Mouse (Mus musculus): ENCODE results near the gene Ap2s1. TPM values are rescaled to one million over a fixed set of nuclear protein-coding genes. Genes with fewer than 3 reads are reported as not detected.

The Ap2s1 gene
- polyA plus RNA-seq, 1 experiment from 2014 or later = 243 TPM

- ATAC-seq (ENCODE audit: low FRiP score, low read depth) = no peak
These were observed 20.8 kb downstream of the Ap2s1 start for GRCm38 (mm10) chr7:16758872-16759574.

GRCm38 (mm10) chr7:16760292-16760691 is 22.1 kb downstream of the Ap2s1 start:
- Histone ChIP-seq H3K4me2 (replicated peaks) (no peak overlapping the region), H3K36me3 (no peaks in the 10 kb centered on the region), H3K27me3 (no peaks in the 10 kb centered on the region), H3K27ac (peak overlapping the region; percentile 39; the same call in 1 of the 2 replicates), H3K4me3 (no peak overlapping the region), H3K9ac (no peak overlapping the region), H3K9me3 (no peaks in the 10 kb centered on the region), H3K4me1 (peaks cover 16% of the 10 kb centered on the region)
- peak; percentile 24; the same call in 1 of the 2 replicates for ATAC-seq (ENCODE audit: low FRiP score, low read depth)
- WGBS = 19% methylated on average over 8 of the region's 8 CpGs

More at GRCm38 (mm10) chr7:16758872-16759574, 20.8 kb downstream of the Ap2s1 start:
- 77% methylated on average over 10 of the region's 11 CpGs for WGBS
- Histone ChIP-seq H3K9me3 (no peaks in the 10 kb centered on the region), H3K4me1 (peaks cover 16% of the 10 kb centered on the region), H3K4me2 (replicated peaks) (no peak overlapping the region), H3K4me3 (no peak overlapping the region), H3K27ac (no peak overlapping the region), H3K9ac (no peak overlapping the region), H3K36me3 (no peaks in the 10 kb centered on the region), H3K27me3 (no peaks in the 10 kb centered on the region)

DNA sequence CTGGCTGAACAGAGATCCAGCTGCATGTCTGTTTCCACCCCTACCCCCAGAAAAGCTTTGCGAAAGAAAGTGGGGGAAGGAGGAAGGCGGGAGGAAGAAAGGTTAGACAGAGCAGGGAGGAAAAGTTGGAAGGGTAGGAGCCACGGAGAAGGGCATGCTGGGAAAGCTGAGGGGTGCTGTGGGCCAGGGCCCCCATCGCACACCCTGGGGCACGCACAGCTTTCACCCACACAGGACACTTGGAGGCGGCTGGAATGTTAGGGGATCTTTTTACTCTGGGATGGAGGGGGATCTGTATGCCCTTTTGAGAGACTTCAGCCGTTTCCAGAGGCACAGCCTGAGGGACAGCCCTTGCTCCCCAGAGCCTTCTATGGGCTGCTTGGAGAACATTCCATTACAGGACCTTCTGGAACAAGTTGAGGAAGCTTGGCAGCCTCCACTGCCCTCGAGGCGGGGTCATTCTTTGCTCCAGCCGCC is 22.8 kb downstream of the Ap2s1 start:
- Histone ChIP-seq H3K36me3 (no peaks in the 10 kb centered on the region), H3K9ac (0 out of 2 replicates have a peak overlapping the region, but pooled peaks have one; percentile 5), H3K4me3 (no peak overlapping the region), H3K9me3 (no peaks in the 10 kb centered on the region), H3K4me1 (peaks cover 16% of the 10 kb centered on the region), H3K27me3 (no peaks in the 10 kb centered on the region), H3K27ac (peak overlapping the region; percentile 79), H3K4me2 (replicated peaks) (peak overlapping the region; percentile 35)
- WGBS = 27% methylated on average over 10 of the region's 10 CpGs
- ATAC-seq (ENCODE audit: low FRiP score, low read depth) = peak; percentile 41; the same call in 1 of the 2 replicates

DNA sequence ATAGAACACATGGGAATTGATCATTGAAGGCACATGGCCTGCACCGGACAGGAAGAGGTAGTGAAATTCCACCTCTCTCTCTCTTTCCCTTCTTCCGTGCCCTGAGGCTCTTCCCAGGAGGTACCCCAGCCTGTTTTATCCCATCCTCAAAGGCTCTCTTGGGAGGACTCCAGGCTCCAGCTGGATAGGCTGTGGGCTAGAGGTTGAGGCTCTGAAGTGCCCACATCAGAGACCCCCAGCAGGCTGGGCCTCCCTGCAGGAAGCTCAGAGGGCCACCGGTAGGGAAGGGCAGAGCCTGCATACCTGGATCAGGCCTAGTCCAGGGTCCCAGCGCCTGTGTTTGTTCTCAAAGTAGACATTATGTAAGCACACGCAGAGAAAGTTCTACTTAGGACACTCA is 23.4 kb downstream of the Ap2s1 start:
- H3K36me3 ChIP-seq = no peaks in the 10 kb centered on the region
- H3K4me1 ChIP-seq = peaks cover 22% of the 10 kb centered on the region
- no peaks in the 10 kb centered on the region for H3K27me3 ChIP-seq
- H3K27ac ChIP-seq = peak overlapping the region; percentile 69; the same call in 1 of the 2 replicates
- ATAC-seq (ENCODE audit: low FRiP score, low read depth) = no peak
- H3K4me2 ChIP-seq (replicated peaks) = 0 out of 2 replicates have a peak overlapping the region, but pooled peaks have one; percentile 19
- H3K4me3 ChIP-seq = no peak overlapping the region
- H3K9me3 ChIP-seq = no peaks in the 10 kb centered on the region
- WGBS = 19% methylated on average over 5 of the region's 5 CpGs
- H3K9ac ChIP-seq = no peak overlapping the region

- Histone ChIP-seq H3K4me1 (peaks cover 24% of the 10 kb centered on the region), H3K27me3 (no peaks in the 10 kb centered on the region)
- ATAC-seq (ENCODE audit: low FRiP score, low read depth) = no peak
These were observed 25.4 kb downstream of the Ap2s1 start for GRCm38 (mm10) chr7:16763463-16764218.

GRCm38 (mm10) chr7:16766443-16766842 is 28.2 kb downstream of the Ap2s1 start:
- Histone ChIP-seq H3K27me3 (no peaks in the 10 kb centered on the region), H3K4me3 (no peak overlapping the region), H3K9ac (no peak overlapping the region), H3K4me2 (replicated peaks) (no peak overlapping the region), H3K27ac (no peak overlapping the region), H3K9me3 (0 out of 2 replicates have a peak, but pooled peaks cover 7% of the 10 kb centered on the region), H3K4me1 (peaks cover 13% of the 10 kb centered on the region), H3K36me3 (no peaks in the 10 kb centered on the region)
- no peak for ATAC-seq (ENCODE audit: low FRiP score, low read depth)
- WGBS = 42% methylated on average over 2 of the region's 2 CpGs

More at GRCm38 (mm10) chr7:16763463-16764218, 25.4 kb downstream of the Ap2s1 start:
- Histone ChIP-seq H3K4me3 (no peak overlapping the region), H3K9me3 (no peaks in the 10 kb centered on the region), H3K9ac (no peak overlapping the region), H3K27ac (no peak overlapping the region), H3K36me3 (no peaks in the 10 kb centered on the region), H3K4me2 (replicated peaks) (no peak overlapping the region)
- 84% methylated on average over 7 of the region's 7 CpGs for WGBS

DNA sequence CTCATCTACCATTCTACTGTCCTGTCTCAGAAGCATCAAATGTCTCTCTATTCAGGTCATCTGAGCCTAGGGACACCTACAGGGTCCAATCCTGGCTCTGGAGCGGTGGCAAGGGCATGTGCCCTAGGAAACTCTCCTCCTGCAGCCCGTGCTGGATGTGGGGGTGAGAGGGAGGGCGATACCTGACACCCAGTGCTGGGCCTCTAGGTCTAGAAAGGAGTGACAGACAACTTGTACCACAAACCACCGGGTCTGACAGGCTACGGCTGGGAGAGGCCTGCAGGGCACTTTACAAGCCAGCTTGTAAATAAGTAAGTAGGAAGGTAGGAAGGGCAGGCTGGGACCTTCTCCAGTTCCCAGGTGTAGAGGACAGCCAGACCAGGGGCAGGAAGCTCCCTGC is 37.7 kb downstream of the Ap2s1 start:
- Histone ChIP-seq H3K27me3 (no peaks in the 10 kb centered on the region), H3K4me2 (replicated peaks) (no peak overlapping the region), H3K27ac (no peak overlapping the region), H3K36me3 (no peaks in the 10 kb centered on the region), H3K9me3 (no peaks in the 10 kb centered on the region), H3K4me1 (no peaks in the 10 kb centered on the region), H3K4me3 (no peak overlapping the region), H3K9ac (0 out of 2 replicates have a peak overlapping the region, but pooled peaks have one; percentile 8)
- 23% methylated on average over 5 of the region's 5 CpGs for WGBS
- ATAC-seq (ENCODE audit: low FRiP score, low read depth) = no peak

- Histone ChIP-seq H3K36me3 (no peaks in the 10 kb centered on the region), H3K4me2 (replicated peaks) (no peak overlapping the region), H3K4me1 (peaks cover 28% of the 10 kb centered on the region), H3K9ac (no peak overlapping the region), H3K4me3 (no peak overlapping the region), H3K27ac (no peak overlapping the region), H3K9me3 (no peaks in the 10 kb centered on the region), H3K27me3 (no peaks in the 10 kb centered on the region)
- 73% methylated on average over 5 of the region's 5 CpGs for WGBS
- no peak for ATAC-seq (ENCODE audit: low FRiP score, low read depth)
These were observed 41.9 kb downstream of the Ap2s1 start for GRCm38 (mm10) chr7:16780076-16780475.

DNA sequence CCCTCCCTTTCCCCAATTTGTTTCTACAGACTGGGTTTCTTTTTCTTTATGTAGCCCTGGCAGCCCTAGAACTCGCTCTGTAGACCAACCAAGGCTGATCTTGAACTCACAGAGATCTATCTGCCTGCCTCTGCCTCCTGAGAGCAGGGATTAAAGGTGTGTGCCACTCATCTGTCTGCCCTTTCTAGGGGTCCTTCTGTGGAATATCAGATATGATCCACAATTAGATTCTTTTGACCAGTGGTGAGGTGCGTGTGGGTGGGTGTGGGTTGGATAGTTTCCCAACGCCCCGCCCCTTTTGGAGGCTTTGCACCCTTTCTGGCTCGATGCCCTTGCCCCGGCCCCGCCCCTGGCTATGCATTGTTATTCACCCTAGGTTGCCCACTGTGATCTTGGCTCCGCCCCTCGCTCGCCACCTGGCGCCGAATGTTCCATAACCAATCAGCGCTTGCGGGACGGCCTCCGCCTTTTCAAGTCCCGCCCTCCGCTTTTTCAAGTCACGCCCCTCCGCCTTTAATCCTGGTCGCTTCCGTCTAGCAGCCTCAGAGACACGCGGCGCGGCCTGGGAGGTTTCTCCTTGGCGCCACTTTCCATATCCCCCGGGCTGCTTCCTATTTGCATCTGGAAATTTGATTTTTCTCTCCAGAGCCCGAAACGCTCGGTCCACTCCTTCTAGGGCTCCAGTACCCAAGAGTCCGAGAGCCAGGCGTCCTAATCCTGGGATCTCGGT is 42.8 kb downstream of the Ap2s1 start, which contains the start of gene Slc1a5:
TSS of gene Slc1a5 (plus strand) at position 516 of the 730 bp plus-strand sequence.
- no peaks in the 10 kb centered on the region for H3K36me3 ChIP-seq
- H3K4me3 ChIP-seq = peak within 1 kb of the TSS; percentile 67
- H3K27me3 ChIP-seq = no peaks in the 10 kb centered on the region
- peaks cover 30% of the 10 kb centered on the region for H3K4me1 ChIP-seq
- peak; percentile 85 for ATAC-seq (ENCODE audit: low FRiP score, low read depth)
- no peaks in the 10 kb centered on the region for H3K9me3 ChIP-seq
- H3K27ac ChIP-seq = peak within 1 kb of the TSS; percentile 16; the same call in 1 of the 2 replicates
- H3K9ac ChIP-seq = peak within 1 kb of the TSS; percentile 82
- H3K4me2 ChIP-seq (replicated peaks) = peak within 1 kb of the TSS; percentile 100
- 3% methylated on average over 34 of the region's 34 CpGs for WGBS

GRCm38 (mm10) chr7:16781555-16781815 is 43.3 kb downstream of the Ap2s1 start:
- Histone ChIP-seq H3K9ac (peak overlapping the region; percentile 82), H3K27ac (peak overlapping the region; percentile 16; the same call in 1 of the 2 replicates), H3K4me3 (peak overlapping the region; percentile 67), H3K36me3 (peaks cover 3% of the 10 kb centered on the region), H3K4me2 (replicated peaks) (peak overlapping the region; percentile 100), H3K27me3 (no peaks in the 10 kb centered on the region), H3K9me3 (no peaks in the 10 kb centered on the region), H3K4me1 (peaks cover 30% of the 10 kb centered on the region)
- 0% methylated on average over 10 of the region's 10 CpGs for WGBS
- ATAC-seq (ENCODE audit: low FRiP score, low read depth) = no peak

GRCm38 (mm10) chr7:16781816-16782554 is 43.8 kb downstream of the Ap2s1 start:
- Histone ChIP-seq H3K4me3 (peak overlapping the region; percentile 67), H3K9ac (peak overlapping the region; percentile 82), H3K4me2 (replicated peaks) (peak overlapping the region; percentile 100), H3K27ac (peak overlapping the region; percentile 16; the same call in 1 of the 2 replicates), H3K27me3 (no peaks in the 10 kb centered on the region), H3K4me1 (peaks cover 30% of the 10 kb centered on the region), H3K36me3 (peaks cover 8% of the 10 kb centered on the region), H3K9me3 (no peaks in the 10 kb centered on the region)
- under 1% methylated on average over 49 of the region's 60 CpGs for WGBS
- peak; percentile 16; the same call in 1 of the 2 replicates for ATAC-seq (ENCODE audit: low FRiP score, low read depth)
